Mouse (Mus musculus) adrenal gland, adult 18-20 months (tissue): ENCODE measurements around the gene Gpbar1. TPM values are rescaled to one million over a fixed set of nuclear protein-coding genes. Genes with fewer than 3 reads are reported as not detected.
"Not testable (repeated sequence)": the region's sequence is repeated elsewhere in the genome, so short reads cannot be mapped to it uniquely, and the experiment has no call there.

Experiments used
- DNase-seq, 2 experiments: peaks; one replicate each; pipeline ENCODE4 v3.0.0; 2021 to 2022; ENCODE audit warnings: low spot score in 2 of 2
- total RNA-seq, 2 experiments: library from RNA; stranded (reverse); gene quantifications; 1 replicate in 1 of 2; 2 replicates in 1 of 2; pipeline ENCODE4 v1.2.3; 2021

The Gpbar1 gene
- total RNA-seq, 2 experiments from 2014 or later: not detected

GRCm38 (mm10) chr1:74316114-74316827, 37.9 kb downstream of the Gpbar1 start:
- no peak for DNase-seq

GRCm38 (mm10) chr1:74318711-74319110, 40.4 kb downstream of the Gpbar1 start:
- no peak for DNase-seq

- no peak for DNase-seq
Measured at GRCm38 (mm10) chr1:74321396-74321795, 43.0 kb downstream of the Gpbar1 start.

GRCm38 (mm10) chr1:74326916-74327315, 48.6 kb downstream of the Gpbar1 start:
- DNase-seq: not testable (repeated sequence)

Other genes with a start within 250 kb of the Gpbar1 start
- gene Tns1, start 154.1 kb upstream of the Gpbar1 start, total RNA-seq: 100 to 1,000 TPM; 389 to 450 TPM
- gene Rufy4, start 153.0 kb upstream of the Gpbar1 start, total RNA-seq: 1 to 10 TPM; 1.3 to 2.0 TPM
- under 1 TPM in 1 of 2 experiments, not detected in 1; 0.13 TPM for gene Cxcr2, start 124.6 kb upstream of the Gpbar1 start, total RNA-seq
- gene Cxcr1, start 83.9 kb upstream of the Gpbar1 start, total RNA-seq: not detected
- 100 to 1,000 TPM; 174 to 191 TPM for gene Arpc2, start 42.5 kb upstream of the Gpbar1 start, total RNA-seq
- 100 to 1,000 TPM; 158 to 197 TPM for gene Aamp, start 6.2 kb downstream of the Gpbar1 start, total RNA-seq
- gene Pnkd, start 6.4 kb downstream of the Gpbar1 start, total RNA-seq: 10 to 100 TPM; 68.2 to 83.0 TPM
- gene Tmbim1, start 27.1 kb downstream of the Gpbar1 start, total RNA-seq: 100 to 1,000 TPM; 106 to 113 TPM
- under 1 TPM; 0.33 to 0.35 TPM for gene Catip, start 83.6 kb downstream of the Gpbar1 start, total RNA-seq
- gene Slc11a1, start 96.6 kb downstream of the Gpbar1 start, total RNA-seq: 10 to 100 TPM in 1 of 2 experiments, 1 to 10 TPM in 1; 9.5 to 20.5 TPM
- 100 to 1,000 TPM; 133 to 136 TPM for gene Ctdsp1, start 113.0 kb downstream of the Gpbar1 start, total RNA-seq
- 1 to 10 TPM; 1.8 to 1.9 TPM for gene Vil1, start 130.8 kb downstream of the Gpbar1 start, total RNA-seq
- 10 to 100 TPM; 22.9 to 25.8 TPM for gene Cnot9, start 227.5 kb downstream of the Gpbar1 start, total RNA-seq